ENCODE assay signal across 24 mouse cellular contexts in genomic region chr17:28325751-28326150, GRCm38 (mm10). TPM values are rescaled to one million over a fixed set of nuclear protein-coding genes. Genes with fewer than 3 reads are reported as not detected.
DNase-seq lines count a peak whose midpoint lies in the region; ATAC-seq and TF ChIP-seq lines count a peak whose summit lies in the region.
"Had no signal": no experiment of that assay in that cellular context is flagged by ENCODE, and none has a peak within 500 bp of the region (broad histone marks: within the 10 kb centered on the region; RNA-seq: fewer than 3 reads in every experiment).

No protein-coding gene starts in this region.

- DNase-seq in heart, adult 11 months = peak; percentile 93
- DNase-seq in heart, adult 8-10 months (ENCODE audit: low spot score) = no peak
- no peak for DNase-seq in embryonic facial prominence, embryonic 10.5 days (ENCODE audit: low spot score)
- DNase-seq in thymus, postnatal 14 days = no peak
- DNase-seq: adrenal gland, postnatal 14 days; B cell, adult 2 months; cerebellum, adult 11 months; cerebellum, adult 8-10 months; cerebellum, postnatal 10 days; gastrocnemius, postnatal 25 days; kidney, adult 2 months had no signal

- 0 out of 2 replicates have a peak overlapping the region, but pooled peaks have one; percentile 28 for H3K9ac ChIP-seq in heart, embryonic 13.5 days
- no peak overlapping the region for H3K9ac ChIP-seq in heart, embryonic 11.5 days (ENCODE audit: low read depth, low read length)
- H3K9ac ChIP-seq in intestine, embryonic 16.5 days (ENCODE audit: low read depth, low read length) = 0 out of 2 replicates have a peak overlapping the region, but pooled peaks have one; percentile 19
- H3K9ac ChIP-seq in intestine, postnatal 0 days (ENCODE audit: low read depth, low read length) = no peak overlapping the region
- H3K9ac ChIP-seq: embryonic facial prominence, embryonic 13.5 days; forebrain, embryonic 12.5 days; forebrain, embryonic 15.5 days; hindbrain, embryonic 15.5 days; intestine, embryonic 15.5 days had no signal

- ATAC-seq in heart, embryonic 13.5 days (ENCODE audit: extremely low read depth, insufficient number of reproducible peaks, low FRiP score, low TSS enrichment) = no peak
- ATAC-seq in heart, embryonic 11.5 days (replicated peaks; ENCODE audit: insufficient number of reproducible peaks, low FRiP score, low TSS enrichment) = no peak
- no peak for ATAC-seq in intestine, embryonic 16.5 days
- ATAC-seq in intestine, postnatal 0 days = no peak
- ATAC-seq: forebrain, embryonic 15.5 days; intestine, embryonic 15.5 days had no signal

- H3K27me3 ChIP-seq in heart, embryonic 13.5 days (replicated peaks) = no peaks in the 10 kb centered on the region
- H3K27me3 ChIP-seq in heart, embryonic 11.5 days (ENCODE audit: control insufficient read depth, insufficient read depth, low read length) = no peaks in the 10 kb centered on the region
- no peaks in the 10 kb centered on the region for H3K27me3 ChIP-seq in intestine, embryonic 16.5 days (replicated peaks; ENCODE audit: control insufficient read depth, insufficient read depth, low read length)
- H3K27me3 ChIP-seq in intestine, postnatal 0 days (replicated peaks; ENCODE audit: control insufficient read depth, insufficient read depth, low read length) = no peaks in the 10 kb centered on the region
- no peaks in the 10 kb centered on the region for H3K27me3 ChIP-seq in embryonic facial prominence, embryonic 10.5 days (replicated peaks; ENCODE audit: low read depth, poor library complexity, severe bottlenecking)
- H3K27me3 ChIP-seq: CH12.LX; embryonic facial prominence, embryonic 13.5 days; forebrain, embryonic 12.5 days; forebrain, embryonic 15.5 days; hindbrain, embryonic 15.5 days; intestine, embryonic 15.5 days had no signal

- peaks cover 22% of the 10 kb centered on the region for H3K4me1 ChIP-seq in heart, embryonic 13.5 days
- H3K4me1 ChIP-seq in heart, embryonic 11.5 days (ENCODE audit: control insufficient read depth, insufficient read depth, low read length) = peaks cover 12% of the 10 kb centered on the region
- H3K4me1 ChIP-seq in intestine, embryonic 16.5 days (ENCODE audit: control insufficient read depth, insufficient read depth, low read length) = peaks cover 19% of the 10 kb centered on the region
- H3K4me1 ChIP-seq in intestine, postnatal 0 days (replicated peaks; ENCODE audit: control insufficient read depth, insufficient read depth, low read length) = peaks cover 9% of the 10 kb centered on the region; the same call in 1 of the 2 replicates
- H3K4me1 ChIP-seq in embryonic facial prominence, embryonic 10.5 days = peaks cover 44% of the 10 kb centered on the region

- H3K9me3 ChIP-seq in heart, embryonic 13.5 days = no peaks in the 10 kb centered on the region
- no peaks in the 10 kb centered on the region for H3K9me3 ChIP-seq in heart, embryonic 11.5 days (replicated peaks; ENCODE audit: control insufficient read depth, low read length)
- no peaks in the 10 kb centered on the region; the same call in 1 of the 2 replicates for H3K9me3 ChIP-seq in intestine, embryonic 16.5 days (ENCODE audit: control insufficient read depth, low read length)
- H3K9me3 ChIP-seq in intestine, postnatal 0 days (ENCODE audit: control insufficient read depth) = no peaks in the 10 kb centered on the region
- peaks cover 6% of the 10 kb centered on the region; the same call in 1 of the 2 replicates for H3K9me3 ChIP-seq in embryonic facial prominence, embryonic 10.5 days
- H3K9me3 ChIP-seq: forebrain, embryonic 15.5 days; hindbrain, embryonic 15.5 days; intestine, embryonic 15.5 days had no signal

- H3K27ac ChIP-seq in heart, embryonic 13.5 days (replicated peaks) = no peak overlapping the region
- H3K27ac ChIP-seq in heart, embryonic 11.5 days (ENCODE audit: low read depth, low read length) = no peak overlapping the region
- no peak overlapping the region for H3K27ac ChIP-seq in intestine, embryonic 16.5 days (ENCODE audit: low read length)
- no peak overlapping the region for H3K27ac ChIP-seq in intestine, postnatal 0 days (ENCODE audit: low read depth, low read length)
- H3K27ac ChIP-seq in embryonic facial prominence, embryonic 10.5 days (replicated peaks) = peak overlapping the region; percentile 70
- H3K27ac ChIP-seq: embryonic facial prominence, embryonic 13.5 days; forebrain, embryonic 12.5 days; forebrain, embryonic 15.5 days; hindbrain, embryonic 15.5 days; intestine, embryonic 15.5 days had no signal

- no peak overlapping the region for H3K4me2 ChIP-seq in heart, embryonic 13.5 days
- H3K4me2 ChIP-seq in heart, embryonic 11.5 days = no peak overlapping the region
- no peak overlapping the region for H3K4me2 ChIP-seq in intestine, embryonic 16.5 days (ENCODE audit: low read depth, low read length)
- H3K4me2 ChIP-seq in intestine, postnatal 0 days (replicated peaks; ENCODE audit: low read depth) = no peak overlapping the region
- H3K4me2 ChIP-seq: embryonic facial prominence, embryonic 13.5 days; forebrain, embryonic 12.5 days; forebrain, embryonic 15.5 days; hindbrain, embryonic 15.5 days; intestine, embryonic 15.5 days had no signal

- no peak overlapping the region for H3K4me3 ChIP-seq in heart, embryonic 13.5 days
- H3K4me3 ChIP-seq in heart, embryonic 11.5 days (ENCODE audit: low read depth, low read length) = no peak overlapping the region
- no peak overlapping the region for H3K4me3 ChIP-seq in intestine, embryonic 16.5 days (ENCODE audit: low read length)
- H3K4me3 ChIP-seq in intestine, postnatal 0 days (ENCODE audit: low read depth, low read length) = no peak overlapping the region
- no peak overlapping the region for H3K4me3 ChIP-seq in embryonic facial prominence, embryonic 10.5 days
- H3K4me3 ChIP-seq: embryonic facial prominence, embryonic 13.5 days; erythroblast, embryonic 14.5 days; forebrain, embryonic 12.5 days; forebrain, embryonic 15.5 days; hindbrain, embryonic 15.5 days; intestine, embryonic 15.5 days had no signal

- WGBS in heart, embryonic 13.5 days = 87% methylated on average over 8 of the region's 8 CpGs
- WGBS in heart, embryonic 11.5 days (ENCODE audit: insufficient replicate concordance) = 89% methylated on average over 8 of the region's 8 CpGs
- 93% methylated on average over 8 of the region's 8 CpGs for WGBS in intestine, embryonic 16.5 days
- WGBS in intestine, postnatal 0 days = 93% methylated on average over 8 of the region's 8 CpGs
- WGBS in embryonic facial prominence, embryonic 10.5 days = 86% methylated on average over 8 of the region's 8 CpGs

- TF ChIP-seq CTCF in intestine, postnatal 0 days (IDR thresholded peaks at IDR 0.05; ENCODE audit: low read depth) = no peak

- H3K36me3 ChIP-seq in heart, embryonic 13.5 days = peaks cover 69% of the 10 kb centered on the region
- peaks cover 13% of the 10 kb centered on the region for H3K36me3 ChIP-seq in heart, embryonic 11.5 days (ENCODE audit: control insufficient read depth, insufficient read depth, low read length)
- H3K36me3 ChIP-seq in intestine, embryonic 16.5 days (ENCODE audit: control insufficient read depth, insufficient read depth, low read length) = no peaks in the 10 kb centered on the region
- peaks cover 24% of the 10 kb centered on the region for H3K36me3 ChIP-seq in intestine, postnatal 0 days (ENCODE audit: control insufficient read depth, insufficient read depth)
- H3K36me3 ChIP-seq in embryonic facial prominence, embryonic 10.5 days (replicated peaks) = peaks cover 74% of the 10 kb centered on the region

RNA-seq across cellular contexts. Expression of gene Rpl10a, which starts 2.5 kb away (rescaled TPM):
- 100 to 1,000 TPM; 377 to 423 (median 382) TPM for total RNA-seq in heart, adult 8-10 months (2022)
- 389 and 419 TPM in 2 replicates for polyA plus RNA-seq in heart, embryonic 13.5 days (2015; fragmentation: Nextera tagmentation; extraction: Ambion mirVana)
- 408 and 446 TPM in 2 replicates for polyA plus RNA-seq in heart, embryonic 11.5 days (2014; fragmentation: Nextera tagmentation; extraction: Ambion mirVana)
- 591 and 604 TPM in 2 replicates for polyA plus RNA-seq in intestine, embryonic 16.5 days (2015; fragmentation: Nextera tagmentation; extraction: Ambion mirVana)
- 383 and 417 TPM in 2 replicates for polyA plus RNA-seq in intestine, postnatal 0 days (2015; fragmentation: Nextera tagmentation; extraction: Ambion mirVana)
- polyA plus RNA-seq in embryonic facial prominence, embryonic 10.5 days (2016; fragmentation: Nextera tagmentation; extraction: Ambion mirVana) = 539 and 546 TPM in 2 replicates

RNA-seq across cellular contexts. Expression of gene Fance, which starts 12.4 kb away (rescaled TPM):
- 10 to 100 TPM in 3 of 4 experiments, 1 to 10 TPM in 1; 9.2 to 15.2 (median 12.3) TPM for total RNA-seq in heart, adult 8-10 months (2022)
- 19.3 and 22.2 TPM in 2 replicates for polyA plus RNA-seq in heart, embryonic 13.5 days (2015; fragmentation: Nextera tagmentation; extraction: Ambion mirVana)
- polyA plus RNA-seq in heart, embryonic 11.5 days (2014; fragmentation: Nextera tagmentation; extraction: Ambion mirVana) = 15.3 and 17.3 TPM in 2 replicates
- polyA plus RNA-seq in intestine, embryonic 16.5 days (2015; fragmentation: Nextera tagmentation; extraction: Ambion mirVana) = 20.2 and 21.8 TPM in 2 replicates
- polyA plus RNA-seq in intestine, postnatal 0 days (2015; fragmentation: Nextera tagmentation; extraction: Ambion mirVana) = 10.3 and 11.0 TPM in 2 replicates
- polyA plus RNA-seq in embryonic facial prominence, embryonic 10.5 days (2016; fragmentation: Nextera tagmentation; extraction: Ambion mirVana) = 28.4 and 30.9 TPM in 2 replicates

RNA-seq across cellular contexts. Expression of gene Tead3, which starts 24.9 kb away (rescaled TPM):
- total RNA-seq in heart, adult 8-10 months (2022) = 10 to 100 TPM in 3 of 4 experiments, 1 to 10 TPM in 1; 8.4 to 15.6 (median 11.7) TPM
- polyA plus RNA-seq in heart, embryonic 13.5 days (2015; fragmentation: Nextera tagmentation; extraction: Ambion mirVana) = 5.9 and 7.3 TPM in 2 replicates
- polyA plus RNA-seq in heart, embryonic 11.5 days (2014; fragmentation: Nextera tagmentation; extraction: Ambion mirVana) = 6.5 and 7.5 TPM in 2 replicates
- polyA plus RNA-seq in intestine, embryonic 16.5 days (2015; fragmentation: Nextera tagmentation; extraction: Ambion mirVana) = 8.5 and 9.3 TPM in 2 replicates
- 5.8 and 6.2 TPM in 2 replicates for polyA plus RNA-seq in intestine, postnatal 0 days (2015; fragmentation: Nextera tagmentation; extraction: Ambion mirVana)
- polyA plus RNA-seq in embryonic facial prominence, embryonic 10.5 days (2016; fragmentation: Nextera tagmentation; extraction: Ambion mirVana) = 8.4 and 9.2 TPM in 2 replicates

RNA-seq across cellular contexts. Expression of gene Tulp1, which starts 39.3 kb away (rescaled TPM):
- total RNA-seq in heart, adult 8-10 months (2022) = not detected
- polyA plus RNA-seq in heart, embryonic 13.5 days (2015; fragmentation: Nextera tagmentation; extraction: Ambion mirVana) = 4.1 TPM in 2 replicates
- 2.9 and 5.0 TPM in 2 replicates for polyA plus RNA-seq in heart, embryonic 11.5 days (2014; fragmentation: Nextera tagmentation; extraction: Ambion mirVana)
- polyA plus RNA-seq in intestine, embryonic 16.5 days (2015; fragmentation: Nextera tagmentation; extraction: Ambion mirVana) = 3.0 and 3.6 TPM in 2 replicates
- 1.2 and 1.4 TPM in 2 replicates for polyA plus RNA-seq in intestine, postnatal 0 days (2015; fragmentation: Nextera tagmentation; extraction: Ambion mirVana)
- 3.4 and 4.9 TPM in 2 replicates for polyA plus RNA-seq in embryonic facial prominence, embryonic 10.5 days (2016; fragmentation: Nextera tagmentation; extraction: Ambion mirVana)
- total RNA-seq: adrenal gland, adult 2 months; adrenal gland, postnatal 14 days; CH12.LX; gastrocnemius, adult 8-10 months; gastrocnemius, postnatal 25 days had no signal

Comparison
In these comparisons a context has a peak if more than half of its experiments do, and no peak if none do; other contexts are left out.
1. H3K9ac ChIP-seq: peak in heart, embryonic 13.5 days (single experiment) and intestine, embryonic 16.5 days (single experiment); none in heart, embryonic 11.5 days (single experiment) and intestine, postnatal 0 days (single experiment).